Mouse (Mus musculus) bone marrow macrophage, adult 2 months (primary cell): ENCODE data around the gene Mzf1. TPM values are rescaled to one million over a fixed set of nuclear protein-coding genes. Genes with fewer than 3 reads are reported as not detected.

ENCODE experiments used
- H3K27ac ChIP-seq: 2 replicates; pipeline ENCODE4 v1.5.1; 2012; ENCODE audit warnings: low read depth, low read length; ENCODE audit not compliant: insufficient read depth
- H3K4me1 ChIP-seq: 2 replicates; pipeline ENCODE4 v1.6.1; 2012; ENCODE audit warnings: low read length; ENCODE audit not compliant: control insufficient read depth, insufficient read depth
- H3K4me3 ChIP-seq: 2 replicates; pipeline ENCODE4 v1.5.1; 2012; ENCODE audit warnings: mild to moderate bottlenecking, low read length, moderate library complexity; ENCODE audit not compliant: insufficient read depth
- CTCF ChIP-seq: IDR thresholded peaks from 2 replicates; pipeline ENCODE4 v1.5.1; 2012; ENCODE audit warnings: low read depth, mild to moderate bottlenecking, low read length, moderate library complexity
- POLR2A ChIP-seq: IDR thresholded peaks from 2 replicates; pipeline ENCODE4 v1.6.1; 2012; ENCODE audit warnings: mild to moderate bottlenecking, low read depth, low read length, borderline replicate concordance
- polyA plus RNA-seq: library from polyadenylated mRNA; stranded (reverse); fragments of >200 nt; gene quantifications from 2 replicates; pipeline ENCODE4 v1.2.4, GENCODE M21; 2012; ENCODE audit not compliant: missing spikeins, insufficient read depth, insufficient read length

Mzf1 gene
- polyA plus RNA-seq, 1 experiment, result 1.5 TPM

DNA sequence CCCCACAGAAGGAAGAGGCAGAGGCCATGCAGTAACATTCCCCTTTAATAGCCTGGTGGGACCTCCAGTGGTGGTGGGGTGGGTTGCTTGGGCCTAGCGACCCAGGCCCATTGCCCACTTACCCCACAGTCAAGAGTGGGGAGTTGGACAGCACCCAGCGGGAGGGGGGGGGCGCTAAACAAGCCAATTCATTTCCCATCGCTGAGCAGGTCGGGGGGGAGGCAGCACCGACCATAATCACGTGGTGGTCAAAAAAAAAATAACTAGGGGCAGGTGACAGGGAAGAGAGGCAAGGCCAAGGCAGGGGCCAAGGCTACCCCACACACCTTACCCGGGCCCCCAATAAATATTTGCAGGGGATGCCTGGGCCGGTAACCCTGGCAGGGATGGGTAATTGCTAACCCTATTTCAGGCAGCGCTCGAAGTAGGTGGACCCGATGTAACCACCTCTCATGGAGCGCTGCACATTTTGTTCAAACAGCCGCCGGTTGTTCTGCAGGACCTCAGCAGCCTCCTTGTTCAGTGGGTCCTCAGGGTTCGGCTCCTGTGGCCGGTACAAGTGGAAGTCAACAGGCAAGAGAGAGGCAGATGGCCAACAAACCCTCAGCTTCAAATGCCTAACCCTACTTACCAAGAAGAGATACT is 19.2 kb downstream of the Mzf1 start:
- H3K27ac ChIP-seq, result no peak overlapping the region
- TF ChIP-seq CTCF, result no peak
- no peak for TF ChIP-seq POLR2A
- peak overlapping the region; percentile 44 for H3K4me3 ChIP-seq
- H3K4me1 ChIP-seq, result peaks cover 23% of the 10 kb centered on the region

DNA sequence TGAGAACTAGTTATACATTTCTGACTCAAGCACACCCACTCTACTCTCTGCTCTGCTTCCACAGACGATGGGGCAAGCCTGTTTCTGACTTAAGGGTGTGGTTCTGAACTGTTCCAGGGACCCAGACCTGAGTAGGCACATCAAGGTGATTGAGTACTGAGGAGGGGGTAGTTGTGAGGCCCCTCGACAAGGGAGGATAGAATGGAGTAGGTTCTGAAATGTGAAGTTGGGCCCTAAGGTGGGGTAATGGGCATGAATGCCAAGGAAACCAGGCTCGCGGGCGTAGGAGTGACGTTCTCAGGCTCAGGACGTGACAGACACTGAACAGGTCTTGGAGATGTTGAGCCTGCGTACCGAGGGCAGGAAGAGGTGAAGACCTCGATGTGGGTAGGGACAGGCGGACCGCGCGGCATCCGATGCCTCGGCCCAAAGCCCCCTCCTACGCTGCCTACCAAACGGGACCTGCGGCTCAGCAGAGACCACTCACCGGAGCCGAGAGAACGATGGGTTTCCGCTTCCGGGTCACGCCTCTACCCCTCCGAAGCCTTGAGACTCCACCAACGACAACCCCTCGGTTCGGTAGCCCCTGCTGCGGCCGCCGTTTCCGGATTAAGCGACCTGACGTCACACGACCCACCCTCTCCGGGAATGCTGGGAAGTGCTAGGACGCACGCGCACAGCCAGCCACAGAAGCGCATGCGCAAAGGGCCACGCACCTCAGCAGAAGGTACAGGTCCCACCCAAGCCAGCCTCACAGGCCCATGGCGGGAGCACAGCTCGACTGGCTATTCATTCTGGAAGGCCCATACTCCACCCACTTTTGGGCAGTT is 20.2 kb downstream of the Mzf1 start, which contains the start of gene Chmp2a:
Gene Chmp2a (minus strand): TSS at position 660 of the 830 bp plus-strand sequence.
- Histone ChIP-seq H3K27ac (peak within 1 kb of the TSS; percentile 51), H3K4me1 (peaks cover 15% of the 10 kb centered on the region), H3K4me3 (peak within 1 kb of the TSS; percentile 64)
- TF ChIP-seq CTCF (no peak), POLR2A (no peak)

DNA sequence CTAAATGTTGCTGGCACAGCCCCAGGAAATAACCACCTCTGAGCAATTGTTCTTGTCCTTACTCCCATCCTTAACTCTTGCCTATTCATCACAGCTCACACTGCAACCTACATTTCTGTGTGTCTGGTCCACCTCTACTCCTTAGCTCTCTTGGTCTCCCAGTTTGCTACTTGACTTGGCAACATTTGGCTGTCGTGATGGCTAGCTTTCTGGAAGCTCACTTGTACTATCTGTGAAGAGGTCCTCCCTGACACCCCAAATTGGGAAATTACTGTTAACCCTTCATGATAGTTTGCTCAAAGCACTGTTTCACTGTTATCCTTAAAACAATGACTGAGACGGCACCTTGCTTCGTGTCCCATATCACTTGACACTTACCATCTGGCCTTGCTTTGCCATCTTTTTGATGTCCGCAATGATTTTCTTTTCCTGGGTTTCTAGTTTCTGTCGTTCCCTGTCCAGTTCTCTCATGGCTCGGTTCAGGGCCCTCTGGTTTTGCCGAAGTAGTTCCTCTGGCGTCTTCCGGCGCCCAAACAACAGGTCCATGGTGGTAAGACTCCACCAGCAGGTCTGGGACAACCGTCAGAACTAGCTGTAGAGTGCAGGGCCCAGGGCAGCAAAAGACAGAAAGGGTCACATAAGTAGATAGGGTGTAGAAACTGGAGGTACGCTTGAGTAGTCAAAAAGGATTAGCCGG is 21.0 kb downstream of the Mzf1 start:
- peaks cover 10% of the 10 kb centered on the region for H3K4me1 ChIP-seq
- TF ChIP-seq POLR2A (no peak), CTCF (no peak)
- H3K27ac ChIP-seq, result peak overlapping the region; percentile 51
- peak overlapping the region; percentile 64 for H3K4me3 ChIP-seq

DNA sequence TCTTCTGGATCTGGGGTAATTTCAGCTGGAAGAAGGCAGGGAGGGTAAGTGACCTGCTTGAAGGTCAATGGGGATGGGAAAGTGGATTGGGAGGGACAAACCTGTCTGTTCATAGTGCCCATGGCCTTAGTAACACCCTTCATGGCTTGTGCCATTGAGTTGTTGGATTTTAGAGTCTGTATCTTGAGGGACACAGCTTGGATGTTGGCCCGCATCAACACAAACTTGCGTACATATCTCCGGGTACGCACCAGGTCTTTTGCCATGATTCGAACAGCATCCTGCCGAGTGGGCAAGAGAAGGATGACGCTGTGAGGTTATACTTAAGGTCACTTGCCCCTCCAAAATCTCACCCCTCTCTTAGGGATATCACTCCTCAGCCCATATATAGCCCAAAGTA is 22.0 kb downstream of the Mzf1 start:
- H3K4me3 ChIP-seq, result no peak overlapping the region
- H3K4me1 ChIP-seq, result peaks cover 10% of the 10 kb centered on the region
- no peak overlapping the region for H3K27ac ChIP-seq
- TF ChIP-seq CTCF, result no peak
- no peak for TF ChIP-seq POLR2A

DNA sequence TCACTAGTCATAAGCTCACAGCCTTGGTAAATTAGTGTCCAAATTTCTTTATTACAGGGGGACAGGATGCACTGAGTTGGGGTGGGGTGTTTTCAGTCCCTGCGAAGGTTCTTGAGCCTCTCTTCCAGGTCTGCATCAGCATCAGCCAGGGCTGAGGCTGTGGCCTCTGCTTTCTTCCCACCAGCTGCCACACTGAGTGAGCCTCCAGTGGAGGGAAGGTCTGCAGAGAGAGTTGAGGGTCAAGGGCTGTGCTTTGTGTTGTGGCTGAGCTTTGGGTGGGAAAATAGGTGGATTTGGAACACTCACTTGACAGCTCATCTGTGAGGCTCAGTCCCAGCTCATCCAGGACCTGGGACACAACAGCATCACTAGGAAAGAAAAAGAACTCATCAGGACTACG is 22.6 kb downstream of the Mzf1 start:
- Histone ChIP-seq H3K4me3 (no peak overlapping the region), H3K27ac (no peak overlapping the region), H3K4me1 (peaks cover 10% of the 10 kb centered on the region)
- TF ChIP-seq CTCF, result no peak
- no peak for TF ChIP-seq POLR2A

DNA sequence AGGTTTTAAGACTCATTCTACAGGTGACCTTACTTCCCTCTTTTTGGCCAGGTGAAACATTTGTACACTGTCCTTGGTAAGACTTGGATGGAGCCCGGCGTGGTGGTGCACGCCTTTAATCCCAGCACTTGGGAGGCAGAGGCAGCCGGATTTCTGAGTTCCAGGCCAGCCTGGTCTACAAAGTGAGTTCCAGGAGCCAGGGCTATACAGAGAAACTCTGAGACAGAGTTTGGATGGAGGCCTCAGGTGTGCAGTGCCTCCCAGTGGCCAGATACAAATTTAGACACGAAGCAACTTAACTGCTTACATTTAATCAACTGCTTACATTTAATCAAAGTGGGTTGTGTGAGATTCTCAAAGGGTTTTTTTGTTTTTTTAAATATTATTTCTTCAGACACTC is 23.5 kb downstream of the Mzf1 start:
- H3K4me3 ChIP-seq, result no peak overlapping the region
- TF ChIP-seq CTCF, result no peak
- TF ChIP-seq POLR2A, result no peak
- H3K27ac ChIP-seq, result no peak overlapping the region
- peaks cover 12% of the 10 kb centered on the region for H3K4me1 ChIP-seq

DNA sequence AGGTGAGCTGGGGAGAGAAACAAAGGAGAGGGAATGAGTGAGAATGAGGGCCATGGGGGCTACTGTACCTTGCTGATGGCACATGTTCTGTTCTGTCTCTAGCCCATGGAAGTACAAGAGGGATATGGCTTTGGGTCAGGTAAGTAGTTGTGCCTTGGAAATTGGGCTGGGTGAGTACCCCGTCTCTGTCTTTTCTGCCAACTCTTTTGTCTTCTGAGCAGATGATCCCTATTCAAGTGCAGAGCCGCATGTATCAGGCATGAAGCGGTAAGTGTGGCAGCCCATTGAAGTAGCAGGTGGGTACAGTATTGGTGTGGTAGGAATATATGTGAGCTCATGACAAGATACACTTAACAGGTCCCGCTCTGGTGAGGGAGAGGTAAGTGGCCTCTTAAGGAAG is 25.6 kb downstream of the Mzf1 start:
- Histone ChIP-seq H3K4me3 (no peak overlapping the region), H3K27ac (no peak overlapping the region), H3K4me1 (peaks cover 14% of the 10 kb centered on the region)
- no peak for TF ChIP-seq POLR2A
- TF ChIP-seq CTCF, result no peak

DNA sequence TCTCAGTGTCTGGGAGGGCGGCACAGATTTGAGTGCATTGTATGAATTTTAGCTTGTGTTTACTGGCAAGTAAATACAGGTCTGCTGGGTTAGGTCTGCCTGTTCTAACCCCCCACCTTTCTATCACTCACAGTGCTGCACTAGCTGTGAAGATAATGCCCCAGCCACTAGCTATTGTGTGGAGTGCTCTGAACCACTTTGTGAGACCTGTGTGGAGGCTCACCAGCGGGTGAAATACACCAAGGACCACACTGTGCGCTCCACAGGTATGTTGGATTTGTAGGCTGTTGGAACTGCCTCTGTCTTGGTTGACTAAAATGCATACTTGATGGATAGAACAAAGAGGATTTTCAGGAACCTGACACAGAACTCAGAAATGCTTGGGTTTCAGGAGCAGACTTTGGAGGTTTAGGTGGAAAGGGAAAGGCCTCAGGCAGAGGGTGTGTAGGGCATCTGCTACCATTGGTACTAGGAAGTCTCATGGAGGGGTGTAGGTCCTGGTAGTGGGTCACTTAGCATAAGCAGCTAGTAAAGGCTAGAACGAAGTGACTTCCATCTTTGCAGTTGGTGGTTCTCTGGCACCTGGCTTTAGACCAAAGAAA is 29.0 kb downstream of the Mzf1 start:
- Histone ChIP-seq H3K4me3 (peak overlapping the region; percentile 77), H3K27ac (no peak overlapping the region), H3K4me1 (peaks cover 13% of the 10 kb centered on the region)
- TF ChIP-seq POLR2A, result no peak
- no peak for TF ChIP-seq CTCF

DNA sequence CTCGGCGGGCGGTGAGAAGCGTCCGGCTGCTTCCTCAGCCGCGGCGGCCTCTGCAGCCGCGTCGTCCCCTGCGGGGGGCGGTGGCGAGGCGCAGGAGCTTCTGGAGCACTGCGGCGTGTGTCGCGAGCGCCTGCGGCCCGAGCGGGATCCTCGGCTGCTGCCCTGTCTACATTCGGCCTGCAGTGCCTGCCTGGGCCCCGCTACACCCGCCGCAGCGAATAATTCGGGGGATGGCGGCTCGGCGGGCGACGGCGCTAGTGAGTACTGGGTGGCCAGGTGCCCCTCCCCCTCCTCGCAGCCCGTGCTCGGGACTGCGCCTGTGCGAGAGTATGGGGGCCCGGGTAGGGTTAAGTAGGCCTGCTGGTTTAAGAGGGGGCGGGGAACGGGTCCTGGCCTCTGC is 29.8 kb downstream of the Mzf1 start:
- H3K4me3 ChIP-seq, result peak overlapping the region; percentile 77
- no peak for TF ChIP-seq POLR2A
- no peak for TF ChIP-seq CTCF
- H3K27ac ChIP-seq, result peak overlapping the region; percentile 92
- H3K4me1 ChIP-seq, result peaks cover 13% of the 10 kb centered on the region
